Mouse (Mus musculus) midbrain, embryonic 16.5 days (tissue): ENCODE results near the gene Muc15. TPM values are rescaled to one million over a fixed set of nuclear protein-coding genes. Genes with fewer than 3 reads are reported as not detected.

Source experiments
- ATAC-seq: fragments of 200-750 bp; cut with Nextera tagmentation; 2 replicates; pipeline ENCODE4 v1.8.0; 2017; ENCODE audit warnings: moderate TSS enrichment
- H3K27ac ChIP-seq: fragments of 300-500 bp; sonication (generic); 2 replicates; pipeline ENCODE4 v1.5.1; 2014; ENCODE audit warnings: mild to moderate bottlenecking, low read length, mixed read lengths
- H3K27me3 ChIP-seq: fragments of 300-500 bp; sonication (generic); 2 replicates; pipeline ENCODE4 v1.6.1; 2014; ENCODE audit warnings: low read depth, low read length, mixed read lengths; ENCODE audit not compliant: control insufficient read depth, insufficient read depth
- H3K36me3 ChIP-seq: fragments of 300-500 bp; sonication (generic); 2 replicates; pipeline ENCODE4 v1.6.1; 2014; ENCODE audit warnings: mild to moderate bottlenecking, low read length, moderate library complexity, mixed read lengths; ENCODE audit not compliant: control insufficient read depth, insufficient read depth
- H3K4me1 ChIP-seq: fragments of 300-500 bp; sonication (generic); 2 replicates; pipeline ENCODE4 v1.6.1; 2014; ENCODE audit warnings: mild to moderate bottlenecking, low read length, mixed read lengths; ENCODE audit not compliant: control insufficient read depth, insufficient read depth
- H3K4me2 ChIP-seq: fragments of 300-500 bp; sonication (generic); 2 replicates; pipeline ENCODE4 v1.6.1; 2014; ENCODE audit warnings: mild to moderate bottlenecking, low read length, mixed read lengths
- H3K4me3 ChIP-seq: fragments of 300-500 bp; sonication (generic); 2 replicates; pipeline ENCODE4 v1.5.1; 2014; ENCODE audit warnings: low read depth, mild to moderate bottlenecking, low read length, moderate library complexity, mixed read lengths
- H3K9ac ChIP-seq: fragments of 300-500 bp; sonication (generic); 2 replicates; pipeline ENCODE4 v1.6.1; 2014; ENCODE audit warnings: low read depth, low read length, mixed read lengths
- H3K9me3 ChIP-seq: fragments of 300-500 bp; sonication (generic); replicated peaks from 2 replicates; pipeline ENCODE4 v1.6.1; 2014; ENCODE audit warnings: mild to moderate bottlenecking, low read length, mixed read lengths; ENCODE audit not compliant: control insufficient read depth, poor library complexity, severe bottlenecking
- WGBS: fragments of 180-500 bp; shearing (Covaris S2); extraction: QIAGEN DNeasy Blood & Tissue Kit; methylation state at CpG from one replicate; pipeline ENCODE4 v1.1.7; 2014; 5-methylcytosine and 5-hydroxymethylcytosine counted together
- polyA plus RNA-seq: library from polyadenylated mRNA; unstranded; fragments of >200 nt; fragmentation: Nextera tagmentation; extraction: Ambion mirVana; gene quantifications from 2 replicates; pipeline ENCODE4 v1.2.1, GENCODE M21; 2015

Gene Muc15
- polyA plus RNA-seq, 1 experiment from 2014 or later, result 0.40 TPM

- no peak overlapping the region for H3K9ac ChIP-seq
- peak; percentile 78 for ATAC-seq
- no peaks in the 10 kb centered on the region for H3K36me3 ChIP-seq
- WGBS, result 34% methylated on average over 1 of the region's 1 CpGs
- H3K9me3 ChIP-seq, result no peaks in the 10 kb centered on the region
- H3K27me3 ChIP-seq, result no peaks in the 10 kb centered on the region
- no peak overlapping the region for H3K4me2 ChIP-seq
- H3K4me3 ChIP-seq, result no peak overlapping the region
- H3K4me1 ChIP-seq, result no peaks in the 10 kb centered on the region
- H3K27ac ChIP-seq, result no peak overlapping the region
Observed at GRCm38 (mm10) chr2:110740493-110740892, 19.4 kb downstream of the Muc15 start.

- Histone ChIP-seq H3K9ac (no peak overlapping the region), H3K4me2 (no peak overlapping the region), H3K4me3 (no peak overlapping the region), H3K4me1 (no peaks in the 10 kb centered on the region), H3K27ac (no peak overlapping the region), H3K9me3 (no peaks in the 10 kb centered on the region), H3K36me3 (no peaks in the 10 kb centered on the region), H3K27me3 (no peaks in the 10 kb centered on the region)
- WGBS, result 86% methylated on average over 2 of the region's 2 CpGs
- no peak for ATAC-seq
Observed at GRCm38 (mm10) chr2:110757556-110757955, 36.4 kb downstream of the Muc15 start.

GRCm38 (mm10) chr2:110759434-110759833, 38.3 kb downstream of the Muc15 start:
- no peaks in the 10 kb centered on the region for H3K9me3 ChIP-seq
- no peaks in the 10 kb centered on the region for H3K27me3 ChIP-seq
- no peak overlapping the region for H3K27ac ChIP-seq
- H3K9ac ChIP-seq, result no peak overlapping the region
- no peak overlapping the region for H3K4me3 ChIP-seq
- WGBS, result 38% methylated on average over 2 of the region's 2 CpGs
- no peak overlapping the region for H3K4me2 ChIP-seq
- H3K4me1 ChIP-seq, result no peaks in the 10 kb centered on the region
- H3K36me3 ChIP-seq, result no peaks in the 10 kb centered on the region
- ATAC-seq, result no peak

- 64% methylated on average over 3 of the region's 3 CpGs for WGBS
Observed at GRCm38 (mm10) chr2:110787396-110787795, 66.3 kb downstream of the Muc15 start.

More at GRCm38 (mm10) chr2:110787396-110787795, 66.3 kb downstream of the Muc15 start:
- Histone ChIP-seq H3K4me1 (no peaks in the 10 kb centered on the region), H3K9ac (no peak overlapping the region), H3K27ac (no peak overlapping the region), H3K27me3 (no peaks in the 10 kb centered on the region), H3K4me3 (no peak overlapping the region), H3K4me2 (no peak overlapping the region), H3K9me3 (no peaks in the 10 kb centered on the region), H3K36me3 (no peaks in the 10 kb centered on the region)
- no peak for ATAC-seq

Other genes starting within 250 kb of the Muc15 start
- gene Slc5a12, start 124.0 kb upstream of the Muc15 start, polyA plus RNA-seq, result not detected in 2 replicates
- gene Ano3, start 229.6 kb downstream of the Muc15 start, polyA plus RNA-seq, result 0.95 and 0.96 TPM in 2 replicates